Comparison of ENCODE assay signal across 25 mouse cellular contexts in genomic region chr14:76926416-76926815, GRCm38 (mm10).
"Had no signal": no experiment of that assay in that cellular context is flagged by ENCODE, and none has a peak within 500 bp of the region (broad histone marks: within the 10 kb centered on the region; RNA-seq: fewer than 3 reads in every experiment).

No protein-coding gene starts in this region.

- H3K9me3 ChIP-seq: limb, embryonic 12.5 days; limb, embryonic 15.5 days; liver, embryonic 12.5 days; liver, embryonic 15.5 days; lung, embryonic 15.5 days; megakaryocyte, embryonic 14.5 days; midbrain, embryonic 10.5 days; midbrain, embryonic 15.5 days; neural tube, embryonic 12.5 days; neural tube, embryonic 15.5 days had no signal

- H3K27ac ChIP-seq: left cerebral cortex, adult 2 months; limb, embryonic 12.5 days; limb, embryonic 15.5 days; liver, embryonic 12.5 days; liver, embryonic 15.5 days; lung, embryonic 15.5 days; midbrain, embryonic 10.5 days; midbrain, embryonic 15.5 days; neural tube, embryonic 12.5 days; neural tube, embryonic 15.5 days; stomach, postnatal 0 days had no signal

- DNase-seq: layer of hippocampus, postnatal 36 days; left cerebral cortex, postnatal 4 days; lung, adult 18-20 months; lung, postnatal 10 days; lung, postnatal 36 days; right cerebral cortex, adult 18-20 months; right cerebral cortex, postnatal 14 days; right cerebral cortex, postnatal 4 days; thymus, adult 2 months; thymus, postnatal 14 days; thymus, postnatal 4 days had no signal

- H3K4me1 ChIP-seq: limb, embryonic 15.5 days; liver, embryonic 12.5 days; liver, embryonic 15.5 days; midbrain, embryonic 10.5 days; midbrain, embryonic 15.5 days; neural tube, embryonic 12.5 days had no signal

- H3K4me3 ChIP-seq: left cerebral cortex, adult 2 months; limb, embryonic 12.5 days; limb, embryonic 15.5 days; liver, embryonic 12.5 days; liver, embryonic 15.5 days; lung, embryonic 15.5 days; megakaryocyte, embryonic 14.5 days; midbrain, embryonic 10.5 days; midbrain, embryonic 15.5 days; neural tube, embryonic 12.5 days; neural tube, embryonic 15.5 days had no signal

- H3K4me2 ChIP-seq: limb, embryonic 12.5 days; limb, embryonic 15.5 days; liver, embryonic 12.5 days; liver, embryonic 15.5 days; lung, embryonic 15.5 days; midbrain, embryonic 15.5 days; neural tube, embryonic 12.5 days; neural tube, embryonic 15.5 days had no signal

- H3K27me3 ChIP-seq: limb, embryonic 12.5 days; limb, embryonic 15.5 days; liver, embryonic 12.5 days; liver, embryonic 15.5 days; lung, embryonic 15.5 days; megakaryocyte, embryonic 14.5 days; midbrain, embryonic 15.5 days; neural tube, embryonic 12.5 days; neural tube, embryonic 15.5 days had no signal

- ATAC-seq: inflammation-experienced regulatory T-cells, adult 6 months; intestine, embryonic 16.5 days; liver, embryonic 12.5 days; midbrain, embryonic 15.5 days had no signal

- H3K9ac ChIP-seq: limb, embryonic 12.5 days; limb, embryonic 15.5 days; liver, embryonic 12.5 days; liver, embryonic 15.5 days; lung, embryonic 15.5 days; midbrain, embryonic 15.5 days; neural tube, embryonic 12.5 days; neural tube, embryonic 15.5 days had no signal

- H3K36me3 ChIP-seq: limb, embryonic 12.5 days; limb, embryonic 15.5 days; liver, embryonic 12.5 days; liver, embryonic 15.5 days; lung, embryonic 15.5 days; midbrain, embryonic 10.5 days; midbrain, embryonic 15.5 days; neural tube, embryonic 12.5 days; neural tube, embryonic 15.5 days had no signal
